Mouse (Mus musculus) small intestine, adult 2 months (tissue): ENCODE measurements around the gene Cnot8.

ENCODE experiments used
- CTCF ChIP-seq: fragments of 200-500 bp; IDR thresholded peaks from 2 replicates; pipeline ENCODE4 v1.5.1; 2012; ENCODE audit warnings: low read depth, mild to moderate bottlenecking, control low read depth, inconsistent platforms, low read length, moderate library complexity, mixed read lengths; ENCODE audit not compliant: insufficient replicate concordance, insufficient read length; ENCODE audit errors: extremely low read depth
- POLR2A ChIP-seq: fragments of 200-500 bp; IDR thresholded peaks from 2 replicates; pipeline ENCODE4 v1.6.1; 2012; ENCODE audit warnings: low read depth, mild to moderate bottlenecking, control low read depth, inconsistent platforms, low read length, moderate library complexity

GRCm38 (mm10) chr11:58103697-58104306, at the start of gene Cnot8:
- TF ChIP-seq POLR2A (peak; percentile 80), CTCF (no peak)
